Mouse (Mus musculus): Measurements from ENCODE around the gene Clca3a2.
"Not testable (repeated sequence)": the region's sequence is repeated elsewhere in the genome, so short reads cannot be mapped to it uniquely, and the experiment has no call there.

Clca3a2 gene

GRCm38 (mm10) chr3:144819219-144819618 lies at the start of gene Clca3a2:
Gene Clca3a2 (minus strand): TSS chr3:144819494.
- not testable (repeated sequence) for DNase-seq (ENCODE audit: low read depth)

GRCm38 (mm10) chr3:144849584-144849983 lies 30.3 kb upstream of the Clca3a2 start:
- DNase-seq (ENCODE audit: low read depth): no peak

GRCm38 (mm10) chr3:144849014-144849556 lies 29.8 kb upstream of the Clca3a2 start, which contains the start of gene Clca3b:
Gene Clca3b (minus strand): TSS chr3:144849357.
- not testable (repeated sequence) for DNase-seq (ENCODE audit: low read depth)

GRCm38 (mm10) chr3:144827257-144827656 lies 8.0 kb upstream of the Clca3a2 start:
- DNase-seq (ENCODE audit: low read depth): no peak

GRCm38 (mm10) chr3:144825151-144825550 lies 5.9 kb upstream of the Clca3a2 start:
- peak; percentile 78 for DNase-seq (ENCODE audit: low read depth)

- no peak for DNase-seq (ENCODE audit: low read depth)
Observed at GRCm38 (mm10) chr3:144823331-144823730, 4.0 kb upstream of the Clca3a2 start.

- no peak for DNase-seq (ENCODE audit: low read depth)
Observed at GRCm38 (mm10) chr3:144820632-144821031, 1.3 kb upstream of the Clca3a2 start.

- DNase-seq (ENCODE audit: low read depth): not testable (repeated sequence)
Observed at GRCm38 (mm10) chr3:144813336-144813735, 6.0 kb downstream of the Clca3a2 start.

GRCm38 (mm10) chr3:144811821-144812220 lies 7.5 kb downstream of the Clca3a2 start:
- DNase-seq (ENCODE audit: low read depth): no peak

- not testable (repeated sequence) for DNase-seq (ENCODE audit: low read depth)
Observed at GRCm38 (mm10) chr3:144808153-144808925, 11.0 kb downstream of the Clca3a2 start.

GRCm38 (mm10) chr3:144806626-144807025 lies 12.7 kb downstream of the Clca3a2 start:
- not testable (repeated sequence) for DNase-seq (ENCODE audit: low read depth)

GRCm38 (mm10) chr3:144801861-144802260 lies 17.4 kb downstream of the Clca3a2 start:
- peak; percentile 70 for DNase-seq (ENCODE audit: low read depth)

- no peak for DNase-seq (ENCODE audit: low read depth)
Observed at GRCm38 (mm10) chr3:144785181-144786148, 33.8 kb downstream of the Clca3a2 start.

GRCm38 (mm10) chr3:144765161-144765560 lies 54.1 kb downstream of the Clca3a2 start:
- no peak for DNase-seq (ENCODE audit: low read depth)

GRCm38 (mm10) chr3:144761454-144761853 lies 57.8 kb downstream of the Clca3a2 start:
- no peak for DNase-seq (ENCODE audit: low read depth)

GRCm38 (mm10) chr3:144760592-144761309 lies 58.5 kb downstream of the Clca3a2 start, which contains the start of gene Clca3a1:
Gene Clca3a1 (minus strand): TSS chr3:144760977.
- DNase-seq (ENCODE audit: low read depth): no peak

- DNase-seq (ENCODE audit: low read depth): no peak
Observed at GRCm38 (mm10) chr3:144759719-144760118, 59.6 kb downstream of the Clca3a2 start.

- DNase-seq (ENCODE audit: low read depth): not testable (repeated sequence)
Observed at GRCm38 (mm10) chr3:144756103-144756502, 63.2 kb downstream of the Clca3a2 start.

GRCm38 (mm10) chr3:144753120-144753519 lies 66.2 kb downstream of the Clca3a2 start:
- DNase-seq (ENCODE audit: low read depth): peak; percentile 19

- DNase-seq (ENCODE audit: low read depth): not testable (repeated sequence)
Observed at GRCm38 (mm10) chr3:144749062-144749963, 70.0 kb downstream of the Clca3a2 start.

Measured in 416B (cell line).